Mouse (Mus musculus): ENCODE data around the gene Stx7. TPM values are rescaled to one million over a fixed set of nuclear protein-coding genes. Genes with fewer than 3 reads are reported as not detected.

Gene Stx7
- 22.1 TPM for polyA plus RNA-seq (2017; shearing (Covaris generic))

GRCm38 (mm10) chr10:24149135-24149781, at the start of gene Stx7:
Gene Stx7 (plus strand): TSS chr10:24149302.

GRCm38 (mm10) chr10:24101812-24102211, 47.3 kb upstream of the Stx7 start, which contains the start of gene Taar8c:
Gene Taar8c (minus strand): TSS chr10:24101912.

GRCm38 (mm10) chr10:24109434-24109833, 39.7 kb upstream of the Stx7 start, which contains the start of gene Taar9:
Gene Taar9 (minus strand): TSS chr10:24109534.

GRCm38 (mm10) chr10:24223449-24224143, 74.5 kb downstream of the Stx7 start, which contains the start of gene Moxd1:
Gene Moxd1 (plus strand): TSS chr10:24223517.

Other genes starting within 250 kb of the Stx7 start
- gene Taar1, start 228.9 kb upstream of the Stx7 start, polyA plus RNA-seq (2017; shearing (Covaris generic)) = not detected
- gene Taar2, start 210.7 kb upstream of the Stx7 start, polyA plus RNA-seq (2017; shearing (Covaris generic)) = not detected
- not detected for gene Taar3, start 199.7 kb upstream of the Stx7 start, polyA plus RNA-seq (2017; shearing (Covaris generic))
- not detected for gene Taar4, start 188.8 kb upstream of the Stx7 start, polyA plus RNA-seq (2017; shearing (Covaris generic))
- not detected for gene Taar5, start 178.6 kb upstream of the Stx7 start, polyA plus RNA-seq (2017; shearing (Covaris generic))
- not detected for gene Taar6, start 163.7 kb upstream of the Stx7 start, polyA plus RNA-seq (2017; shearing (Covaris generic))
- not detected for gene Taar7a, start 155.8 kb upstream of the Stx7 start, polyA plus RNA-seq (2017; shearing (Covaris generic))
- gene Taar7b, start 149.4 kb upstream of the Stx7 start, polyA plus RNA-seq (2017; shearing (Covaris generic)) = not detected
- not detected for gene Taar7d, start 122.1 kb upstream of the Stx7 start, polyA plus RNA-seq (2017; shearing (Covaris generic))
- gene Taar7e, start 111.7 kb upstream of the Stx7 start, polyA plus RNA-seq (2017; shearing (Covaris generic)) = not detected
- gene Taar7f, start 99.8 kb upstream of the Stx7 start, polyA plus RNA-seq (2017; shearing (Covaris generic)) = not detected
- gene Taar8a, start 72.8 kb upstream of the Stx7 start, polyA plus RNA-seq (2017; shearing (Covaris generic)) = not detected
- gene Taar8b, start 57.0 kb upstream of the Stx7 start, polyA plus RNA-seq (2017; shearing (Covaris generic)) = not detected
- gene Taar8c, start 47.4 kb upstream of the Stx7 start, polyA plus RNA-seq (2017; shearing (Covaris generic)) = not detected
- gene Taar9, start 39.8 kb upstream of the Stx7 start, polyA plus RNA-seq (2017; shearing (Covaris generic)) = not detected
- gene Moxd1, start 74.2 kb downstream of the Stx7 start, polyA plus RNA-seq (2017; shearing (Covaris generic)) = 0.16 TPM

Data from effector memory CD4-positive, alpha-beta T cell, adult 5 months (primary cell).